ENCODE assay signal across 28 mouse cellular contexts in genomic region chr13:63361755-63362154, GRCm38 (mm10).
DNase-seq lines count a peak whose midpoint lies in the region; ATAC-seq lines count a peak whose summit lies in the region.
"Had no signal": no experiment of that assay in that cellular context is flagged by ENCODE, and none has a peak within 500 bp of the region (broad histone marks: within the 10 kb centered on the region; RNA-seq: fewer than 3 reads in every experiment).

No protein-coding gene starts in this region.

- no peak for ATAC-seq in heart, embryonic 11.5 days (replicated peaks; ENCODE audit: insufficient number of reproducible peaks, low FRiP score, low TSS enrichment)
- ATAC-seq in granulocyte monocyte progenitor cell, adult 5-6 weeks (replicated peaks; ENCODE audit: poor library complexity, severe bottlenecking), result peak; percentile 78
- no peak for ATAC-seq in hindbrain, embryonic 14.5 days (ENCODE audit: low FRiP score)
- ATAC-seq: activated CD4-positive, CD25-positive, alpha-beta regulatory T cell, adult 4 months; forebrain, embryonic 14.5 days; forebrain, postnatal 0 days; intestine, postnatal 0 days had no signal

- peak; percentile 15 for DNase-seq in heart, adult 11 months
- DNase-seq in MEL-GATA-1-ER (ENCODE audit: extremely low read depth, low read depth), result peak; percentile 40
- DNase-seq in natural killer cell, adult 2 months (ENCODE audit: low spot score in 2 of 2), result peak; percentile 5 to 24
- DNase-seq in frontal cortex, postnatal 25 days (ENCODE audit: low spot score in 2 of 2), result no peak
- no peak for DNase-seq in cerebellum, adult 9-10 months
- DNase-seq in hindbrain, embryonic 14.5 days (ENCODE audit: low spot score), result no peak
- DNase-seq: adrenal gland, postnatal 14 days; B cell, adult 2 months; cerebellum, adult 11-12 months; cerebellum, adult 8-10 months; cerebellum, postnatal 14 days; forebrain, postnatal 0 days; gastrocnemius, postnatal 10 days; gastrocnemius, postnatal 36 days; heart, adult 18-20 months; heart, postnatal 14 days; heart, postnatal 4 days had no signal

- no peak overlapping the region for H3K4me3 ChIP-seq in heart, embryonic 11.5 days (ENCODE audit: low read depth, low read length)
- no peak overlapping the region for H3K4me3 ChIP-seq in hindbrain, embryonic 14.5 days (replicated peaks; ENCODE audit: low read length)
- H3K4me3 ChIP-seq: embryonic facial prominence, embryonic 12.5 days; embryonic facial prominence, embryonic 15.5 days; heart, embryonic 13.5 days; hindbrain, embryonic 15.5 days had no signal

- no peaks in the 10 kb centered on the region for H3K4me1 ChIP-seq in heart, embryonic 11.5 days (ENCODE audit: control insufficient read depth, insufficient read depth, low read length)
- no peaks in the 10 kb centered on the region for H3K4me1 ChIP-seq in hindbrain, embryonic 14.5 days (replicated peaks; ENCODE audit: control insufficient read depth, insufficient read depth, low read length)
- H3K4me1 ChIP-seq: embryonic facial prominence, embryonic 15.5 days; hindbrain, embryonic 15.5 days had no signal

- 53% methylated on average over 3 of the region's 3 CpGs for WGBS in heart, embryonic 11.5 days (ENCODE audit: insufficient replicate concordance)
- WGBS in hindbrain, embryonic 14.5 days, result 92% methylated on average over 3 of the region's 3 CpGs

- H3K36me3 ChIP-seq in heart, embryonic 11.5 days (ENCODE audit: control insufficient read depth, insufficient read depth, low read length), result 0 out of 2 replicates have a peak, but pooled peaks cover 2% of the 10 kb centered on the region
- no peaks in the 10 kb centered on the region for H3K36me3 ChIP-seq in hindbrain, embryonic 14.5 days (replicated peaks; ENCODE audit: control insufficient read depth, insufficient read depth)
- H3K36me3 ChIP-seq: embryonic facial prominence, embryonic 12.5 days; embryonic facial prominence, embryonic 15.5 days; heart, embryonic 13.5 days; hindbrain, embryonic 15.5 days had no signal

- H3K27me3 ChIP-seq in heart, embryonic 11.5 days (ENCODE audit: control insufficient read depth, insufficient read depth, low read length), result no peaks in the 10 kb centered on the region
- no peaks in the 10 kb centered on the region for H3K27me3 ChIP-seq in hindbrain, embryonic 14.5 days (ENCODE audit: control insufficient read depth, insufficient read depth, low read length)
- H3K27me3 ChIP-seq: CH12.LX; embryonic facial prominence, embryonic 12.5 days; embryonic facial prominence, embryonic 15.5 days; heart, embryonic 13.5 days; hindbrain, embryonic 15.5 days had no signal

- no peaks in the 10 kb centered on the region for H3K9me3 ChIP-seq in heart, embryonic 11.5 days (replicated peaks; ENCODE audit: control insufficient read depth, low read length)
- no peaks in the 10 kb centered on the region for H3K9me3 ChIP-seq in hindbrain, embryonic 14.5 days (ENCODE audit: control insufficient read depth, low read length)
- H3K9me3 ChIP-seq: embryonic facial prominence, embryonic 12.5 days; embryonic facial prominence, embryonic 15.5 days; G1E; heart, embryonic 13.5 days; hindbrain, embryonic 15.5 days had no signal

- H3K27ac ChIP-seq in heart, embryonic 11.5 days (ENCODE audit: low read depth, low read length), result no peak overlapping the region
- H3K27ac ChIP-seq in hindbrain, embryonic 14.5 days, result no peak overlapping the region
- H3K27ac ChIP-seq: embryonic facial prominence, embryonic 12.5 days; embryonic facial prominence, embryonic 15.5 days; heart, embryonic 13.5 days; hindbrain, embryonic 15.5 days had no signal

- H3K4me2 ChIP-seq in heart, embryonic 11.5 days, result no peak overlapping the region
- H3K4me2 ChIP-seq in hindbrain, embryonic 14.5 days (replicated peaks), result no peak overlapping the region
- H3K4me2 ChIP-seq: embryonic facial prominence, embryonic 12.5 days; embryonic facial prominence, embryonic 15.5 days; heart, embryonic 13.5 days; hindbrain, embryonic 15.5 days had no signal

- no peak overlapping the region for H3K9ac ChIP-seq in heart, embryonic 11.5 days (ENCODE audit: low read depth, low read length)
- H3K9ac ChIP-seq in hindbrain, embryonic 14.5 days, result no peak overlapping the region
- H3K9ac ChIP-seq: embryonic facial prominence, embryonic 12.5 days; embryonic facial prominence, embryonic 15.5 days; forebrain, postnatal 0 days; heart, embryonic 13.5 days; hindbrain, embryonic 15.5 days had no signal

Comparison
In these comparisons a context has a peak if more than half of its experiments do, and no peak if none do; other contexts are left out.
1. DNase-seq: peak in heart, adult 11 months (single experiment), MEL-GATA-1-ER (single experiment) and natural killer cell, adult 2 months (2 of 2); none in frontal cortex, postnatal 25 days (0 of 2), cerebellum, adult 9-10 months (single experiment) and hindbrain, embryonic 14.5 days (single experiment).